Mouse (Mus musculus): Measurements from ENCODE around the gene Arap1.

GRCm38 (mm10) chr7:101414661-101415511 is 67.0 kb downstream of the Arap1 start:
- TF ChIP-seq CTCF (IDR thresholded peaks at IDR 0.05; ENCODE audit: borderline replicate concordance, insufficient read depth, low read depth, low read length) = no peak
- TF ChIP-seq POLR2A (IDR thresholded peaks at IDR 0.05; ENCODE audit: borderline replicate concordance, insufficient read depth, low read length) = no peak
